Mouse (Mus musculus) intestine, postnatal 0 days (tissue): ENCODE measurements around the gene Slc41a2. TPM values are rescaled to one million over a fixed set of nuclear protein-coding genes. Genes with fewer than 3 reads are reported as not detected.

Experiments
- ATAC-seq: fragments of 200-750 bp; cut with Nextera tagmentation; 2 replicates; pipeline ENCODE4 v1.8.0; 2017; ENCODE audit warnings: mild to moderate bottlenecking, moderate TSS enrichment, moderate library complexity
- H3K27ac ChIP-seq: fragments of 300-500 bp; sonication (generic); 2 replicates; pipeline ENCODE4 v1.5.1; 2014; ENCODE audit warnings: mild to moderate bottlenecking, low read depth, low read length, moderate library complexity
- H3K27me3 ChIP-seq: fragments of 300-500 bp; sonication (generic); replicated peaks from 2 replicates; pipeline ENCODE4 v1.6.1; 2014; ENCODE audit warnings: low read length, mixed read lengths; ENCODE audit not compliant: control insufficient read depth, insufficient read depth
- H3K36me3 ChIP-seq: fragments of 300-500 bp; sonication (generic); 2 replicates; pipeline ENCODE4 v1.6.1; 2014; ENCODE audit warnings: mild to moderate bottlenecking, moderate library complexity; ENCODE audit not compliant: control insufficient read depth, insufficient read depth
- H3K4me1 ChIP-seq: fragments of 300-500 bp; sonication (generic); replicated peaks from 2 replicates; pipeline ENCODE4 v1.6.1; 2014; ENCODE audit warnings: antibody characterized with exemption, low read length, mixed read lengths; ENCODE audit not compliant: control insufficient read depth, insufficient read depth
- H3K4me2 ChIP-seq: fragments of 300-500 bp; sonication (generic); replicated peaks from 2 replicates; pipeline ENCODE4 v1.6.1; 2014; ENCODE audit warnings: low read depth, mild to moderate bottlenecking, moderate library complexity
- H3K4me3 ChIP-seq: fragments of 300-500 bp; sonication (generic); 2 replicates; pipeline ENCODE4 v1.5.1; 2014; ENCODE audit warnings: low read depth, low read length
- H3K9ac ChIP-seq: fragments of 300-500 bp; sonication (generic); 2 replicates; pipeline ENCODE4 v1.6.1; 2014; ENCODE audit warnings: mild to moderate bottlenecking, low read depth, low read length
- H3K9me3 ChIP-seq: fragments of 300-500 bp; sonication (generic); 2 replicates; pipeline ENCODE4 v1.6.1; 2016; ENCODE audit warnings: mixed run types; ENCODE audit not compliant: control insufficient read depth
- CTCF ChIP-seq: sonication (generic); IDR thresholded peaks from 2 replicates; pipeline ENCODE4 v1.5.1; 2016; ENCODE audit warnings: low read depth, mild to moderate bottlenecking, control low read depth, antibody characterized with exemption, moderate library complexity
- WGBS: fragments of 180-500 bp; shearing (Covaris S2); extraction: QIAGEN DNeasy Blood & Tissue Kit; methylation state at CpG from one replicate; pipeline ENCODE4 v1.1.7; 2014; 5-methylcytosine and 5-hydroxymethylcytosine counted together
- polyA plus RNA-seq: library from polyadenylated mRNA; unstranded; fragments of >200 nt; fragmentation: Nextera tagmentation; extraction: Ambion mirVana; gene quantifications from 2 replicates; pipeline ENCODE4 v1.2.1, GENCODE M21; 2015

Gene Slc41a2
- polyA plus RNA-seq, 1 experiment from 2014 or later, result 1.9 TPM

- no peaks in the 10 kb centered on the region for H3K9me3 ChIP-seq
- no peak for TF ChIP-seq CTCF
- H3K4me3 ChIP-seq, result no peak overlapping the region
- H3K27ac ChIP-seq, result no peak overlapping the region
- no peak for ATAC-seq
- 95% methylated on average over 8 of the region's 8 CpGs for WGBS
- H3K36me3 ChIP-seq, result peaks cover 58% of the 10 kb centered on the region
- no peak overlapping the region for H3K9ac ChIP-seq
- H3K4me2 ChIP-seq, result no peak overlapping the region
- H3K27me3 ChIP-seq, result no peaks in the 10 kb centered on the region
- no peaks in the 10 kb centered on the region for H3K4me1 ChIP-seq
Observed at GRCm38 (mm10) chr10:83363451-83363850, 25.8 kb upstream of the Slc41a2 start.

DNA sequence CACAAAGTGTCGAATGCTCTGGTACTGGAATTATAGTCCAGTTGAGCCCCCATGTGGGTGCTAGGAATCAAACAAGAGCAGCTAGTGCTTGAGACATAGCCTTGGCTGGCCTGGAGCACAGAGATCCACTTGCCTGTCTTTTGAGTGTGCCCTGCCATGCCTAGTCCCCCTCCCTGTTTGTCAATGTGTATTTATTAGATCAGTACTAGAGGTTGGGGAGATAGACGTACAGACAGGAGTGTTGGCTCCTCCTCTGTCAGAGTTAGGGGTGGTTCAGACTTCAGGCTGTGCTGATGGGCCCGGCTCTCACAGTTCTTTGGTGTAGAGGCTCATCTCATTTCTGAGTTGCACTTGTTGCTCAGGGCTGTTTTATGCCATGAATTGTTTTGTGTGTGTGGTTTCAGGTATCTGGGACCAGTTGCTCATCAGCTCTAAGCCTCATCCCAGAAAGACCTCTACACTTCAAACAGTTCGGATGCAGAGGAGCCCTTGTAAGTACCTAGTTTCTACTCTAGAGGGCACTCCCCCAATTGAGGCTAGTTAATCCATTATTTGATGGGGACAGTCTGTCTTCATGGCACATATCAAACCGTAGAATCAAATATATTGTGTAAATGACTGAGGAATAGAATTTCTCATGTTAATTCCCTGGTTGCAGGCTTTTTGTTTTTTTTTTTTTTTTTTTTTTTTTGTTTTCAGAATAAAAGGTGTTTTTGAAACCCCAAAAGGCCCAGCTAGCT, 24.1 kb upstream of the Slc41a2 start:
- H3K4me3 ChIP-seq, result no peak overlapping the region
- H3K27me3 ChIP-seq, result no peaks in the 10 kb centered on the region
- no peaks in the 10 kb centered on the region for H3K9me3 ChIP-seq
- WGBS, result 64% methylated on average over 5 of the region's 5 CpGs
- no peak overlapping the region for H3K9ac ChIP-seq
- H3K4me2 ChIP-seq, result peak overlapping the region; percentile 92; the same call in 1 of the 2 replicates
- no peaks in the 10 kb centered on the region for H3K4me1 ChIP-seq
- H3K36me3 ChIP-seq, result peaks cover 43% of the 10 kb centered on the region
- no peak for ATAC-seq
- TF ChIP-seq CTCF, result peak; percentile 69
- no peak overlapping the region for H3K27ac ChIP-seq

GRCm38 (mm10) chr10:83360356-83360755, 22.7 kb upstream of the Slc41a2 start:
- Histone ChIP-seq H3K4me2 (peak overlapping the region; percentile 92), H3K27ac (peak overlapping the region; percentile 55), H3K4me1 (no peaks in the 10 kb centered on the region), H3K36me3 (peaks cover 29% of the 10 kb centered on the region), H3K9ac (peak overlapping the region; percentile 61), H3K9me3 (no peaks in the 10 kb centered on the region), H3K4me3 (peak overlapping the region; percentile 74), H3K27me3 (no peaks in the 10 kb centered on the region)
- TF ChIP-seq CTCF, result no peak
- under 1% methylated on average over 40 of the region's 40 CpGs for WGBS
- peak; percentile 66 for ATAC-seq

DNA sequence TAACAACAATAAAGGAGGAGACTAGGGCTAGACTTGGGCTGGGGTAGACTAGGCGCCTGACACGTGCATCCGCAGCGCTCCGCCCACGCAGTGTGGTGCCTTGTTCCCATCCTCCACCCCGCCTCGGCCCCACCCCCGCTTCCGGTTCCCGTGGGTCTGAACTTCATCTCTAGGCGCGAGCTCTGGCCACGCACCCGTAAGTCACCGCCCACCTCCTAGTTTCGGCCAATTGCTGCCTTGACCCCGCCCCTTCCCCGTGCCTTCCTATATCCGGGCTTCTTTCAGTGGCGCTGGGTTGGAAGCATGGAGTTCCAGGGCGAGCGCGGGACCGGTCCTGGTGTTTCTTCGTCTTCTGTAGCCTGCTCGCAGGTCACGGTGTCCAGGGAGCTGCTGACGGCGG, 22.3 kb upstream of the Slc41a2 start, which contains the start of gene D10Wsu102e:
Gene D10Wsu102e, plus strand, starts transcription at position 266 of the 400 bp plus-strand sequence.
- Histone ChIP-seq H3K9me3 (no peaks in the 10 kb centered on the region), H3K27me3 (no peaks in the 10 kb centered on the region), H3K4me1 (no peaks in the 10 kb centered on the region), H3K36me3 (peaks cover 26% of the 10 kb centered on the region), H3K9ac (peak within 1 kb of the TSS; percentile 61), H3K27ac (peak within 1 kb of the TSS; percentile 55), H3K4me2 (peak within 1 kb of the TSS; percentile 92), H3K4me3 (peak within 1 kb of the TSS; percentile 74)
- 0% methylated on average over 30 of the region's 30 CpGs for WGBS
- peak; percentile 98 for ATAC-seq
- no peak for TF ChIP-seq CTCF

- Histone ChIP-seq H3K4me1 (no peaks in the 10 kb centered on the region), H3K36me3 (peaks cover 21% of the 10 kb centered on the region), H3K9me3 (no peaks in the 10 kb centered on the region), H3K27ac (no peak overlapping the region), H3K4me3 (peak overlapping the region; percentile 74), H3K27me3 (no peaks in the 10 kb centered on the region), H3K9ac (no peak overlapping the region), H3K4me2 (peak overlapping the region; percentile 92)
- TF ChIP-seq CTCF, result no peak
- ATAC-seq, result no peak
- WGBS, result 68% methylated on average over 4 of the region's 4 CpGs
Observed at GRCm38 (mm10) chr10:83359451-83359850, 21.8 kb upstream of the Slc41a2 start.

DNA sequence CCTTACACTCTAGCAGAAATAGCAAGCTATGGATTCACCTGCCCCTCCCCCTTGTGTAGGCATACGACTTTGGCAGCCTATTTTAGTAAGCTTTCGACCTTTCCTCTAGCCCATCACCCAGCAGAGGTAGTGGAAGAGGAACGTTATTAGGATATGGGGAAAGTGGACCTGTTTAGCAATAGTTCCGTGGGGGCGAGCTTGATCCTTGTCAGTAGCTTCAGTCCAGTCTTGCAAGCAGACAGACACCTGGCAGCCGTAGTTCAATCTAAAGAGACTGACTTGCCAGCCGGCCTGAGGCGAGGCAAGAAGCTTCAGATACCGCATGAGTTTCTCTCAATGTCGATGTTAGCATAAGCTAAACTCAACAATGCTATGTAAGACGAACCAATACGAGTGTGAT, 18.7 kb upstream of the Slc41a2 start:
- Histone ChIP-seq H3K27me3 (no peaks in the 10 kb centered on the region), H3K4me1 (0 out of 2 replicates have a peak, but pooled peaks cover 2% of the 10 kb centered on the region), H3K9ac (no peak overlapping the region), H3K27ac (no peak overlapping the region), H3K36me3 (no peaks in the 10 kb centered on the region), H3K4me3 (no peak overlapping the region), H3K4me2 (no peak overlapping the region), H3K9me3 (no peaks in the 10 kb centered on the region)
- ATAC-seq, result no peak
- no peak for TF ChIP-seq CTCF
- 80% methylated on average over 12 of the region's 12 CpGs for WGBS
